Mouse (Mus musculus) frontal cortex, adult 2 months (tissue): Measurements from ENCODE around the gene Cdkal1. TPM values are rescaled to one million over a fixed set of nuclear protein-coding genes. Genes with fewer than 3 reads are reported as not detected.

Experiments
- DNase-seq, 2 experiments: peaks; one replicate each; pipeline ENCODE4 v3.0.0; 2022; ENCODE audit warnings: low spot score in 1 of 2; ENCODE audit errors: extremely low spot score in 1 of 2
- polyA plus RNA-seq: library from polyadenylated mRNA; depleted of rRNA; stranded (reverse); fragments of >200 nt; gene quantifications from 2 replicates; pipeline ENCODE4 v1.2.3, GENCODE M21; 2012

The Cdkal1 gene
- polyA plus RNA-seq, 1 experiment: 7.8 TPM

GRCm38 (mm10) chr13:29641200-29641599 is 214.3 kb downstream of the Cdkal1 start:
- no peak for DNase-seq

- no peak for DNase-seq
Observed at GRCm38 (mm10) chr13:29640186-29640585, 215.3 kb downstream of the Cdkal1 start.

- no peak for DNase-seq
Observed at GRCm38 (mm10) chr13:29638303-29638702, 217.2 kb downstream of the Cdkal1 start.

- no peak for DNase-seq
Observed at GRCm38 (mm10) chr13:29637788-29638187, 217.7 kb downstream of the Cdkal1 start.

- DNase-seq: no peak
Observed at GRCm38 (mm10) chr13:29635581-29635980, 219.9 kb downstream of the Cdkal1 start.

GRCm38 (mm10) chr13:29631342-29631741 is 224.1 kb downstream of the Cdkal1 start:
- DNase-seq: peak in 1 of 2 experiments; percentile 6

GRCm38 (mm10) chr13:29628607-29629006 is 226.9 kb downstream of the Cdkal1 start:
- DNase-seq: peak in 1 of 2 experiments; percentile 22

GRCm38 (mm10) chr13:29627438-29628124 is 227.9 kb downstream of the Cdkal1 start:
- no peak for DNase-seq

GRCm38 (mm10) chr13:29624929-29625328 is 230.5 kb downstream of the Cdkal1 start:
- DNase-seq: no peak

GRCm38 (mm10) chr13:29623636-29624239 is 231.7 kb downstream of the Cdkal1 start:
- DNase-seq: no peak

- DNase-seq: no peak
Observed at GRCm38 (mm10) chr13:29621881-29622280, 233.6 kb downstream of the Cdkal1 start.

- DNase-seq: no peak
Observed at GRCm38 (mm10) chr13:29621363-29621762, 234.1 kb downstream of the Cdkal1 start.

- no peak for DNase-seq
Observed at GRCm38 (mm10) chr13:29620826-29621225, 234.6 kb downstream of the Cdkal1 start.

- DNase-seq: no peak
Observed at GRCm38 (mm10) chr13:29616654-29617171, 238.8 kb downstream of the Cdkal1 start.

GRCm38 (mm10) chr13:29615987-29616386 is 239.5 kb downstream of the Cdkal1 start:
- no peak for DNase-seq

GRCm38 (mm10) chr13:29615081-29615480 is 240.4 kb downstream of the Cdkal1 start:
- no peak for DNase-seq

GRCm38 (mm10) chr13:29610051-29610931 is 245.2 kb downstream of the Cdkal1 start:
- peak in 1 of 2 experiments; percentile 7 for DNase-seq

- DNase-seq: no peak
Observed at GRCm38 (mm10) chr13:29609441-29609840, 246.0 kb downstream of the Cdkal1 start.

GRCm38 (mm10) chr13:29604241-29604640 is 251.2 kb downstream of the Cdkal1 start:
- peak in 1 of 2 experiments; percentile 65 for DNase-seq

GRCm38 (mm10) chr13:29603597-29603996 is 251.9 kb downstream of the Cdkal1 start:
- DNase-seq: no peak

- no peak for DNase-seq
Observed at GRCm38 (mm10) chr13:29601033-29601432, 254.4 kb downstream of the Cdkal1 start.
